Mouse (Mus musculus) Patski (cell line): Measurements from ENCODE around the gene Tmem178b. TPM values are rescaled to one million over a fixed set of nuclear protein-coding genes. Genes with fewer than 3 reads are reported as not detected.

Experiments
- ATAC-seq: fragments of 100-300 bp; one replicate; pipeline ENCODE4 v1.8.0; 2021
- CTCF ChIA-PET: fragments of 350-600 bp; sonication (Branson Sonifier 250); formaldehyde crosslinking; loops from one replicate; lab custom pipeline; 2022; ENCODE audit warnings: inconsistent platforms; lab: Charles Lee
- POLR2A ChIA-PET: fragments of 350-600 bp; sonication (Branson Sonifier 250); formaldehyde crosslinking; loops from one replicate; lab custom pipeline; 2022; ENCODE audit warnings: antibody characterized with exemption, inconsistent platforms; lab: Charles Lee
- DNase-seq: peaks from one replicate; pipeline ENCODE4 v3.0.0-alpha.2; 2011; ENCODE audit warnings: low read depth, low spot score
- H3K27me3 ChIP-seq: fragments of 371-371 bp; one replicate; pipeline ENCODE4 v1.5.1; 2021
- CTCF ChIP-seq: fragments of 100-300 bp; IDR thresholded peaks from one replicate; pipeline ENCODE4 v1.5.1; 2021
- in situ Hi-C: fragments of 300-500 bp; cut with MboI; formaldehyde crosslinking; loops from 3 replicates; pipeline ENCODE4 v1.11.1; 2018; ENCODE audit warnings: low pct_unique_long_range_greater_than_20kb, mixed read lengths
- polyA plus RNA-seq: library from polyadenylated mRNA; unstranded; gene quantifications from one replicate; pipeline ENCODE4 v1.2.3, GENCODE M21; 2021

Tmem178b gene
- polyA plus RNA-seq, 1 experiment from 2014 or later: not detected

DNA sequence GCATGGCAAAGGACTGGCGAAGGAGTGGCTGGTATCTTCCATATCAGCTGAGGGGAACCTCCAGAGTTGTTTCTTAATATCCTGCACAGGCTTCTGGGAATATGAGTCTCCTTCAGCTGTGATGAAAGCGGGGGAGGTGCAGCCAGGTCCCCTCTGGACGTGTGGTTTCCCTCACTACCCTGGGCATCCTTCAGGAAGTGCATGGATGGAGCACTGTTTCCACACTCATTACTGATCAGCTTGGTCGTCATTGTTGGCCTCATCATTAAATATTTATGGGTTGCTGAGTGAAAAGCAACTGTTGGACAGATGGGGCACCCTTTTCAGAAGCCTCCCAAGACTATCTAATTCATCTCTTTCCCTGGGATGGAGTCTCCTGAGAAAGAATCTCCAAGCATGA lies 146.3 kb downstream of the Tmem178b start:
- no peak for TF ChIP-seq CTCF
- CTCF ChIA-PET: no interaction called here

DNA sequence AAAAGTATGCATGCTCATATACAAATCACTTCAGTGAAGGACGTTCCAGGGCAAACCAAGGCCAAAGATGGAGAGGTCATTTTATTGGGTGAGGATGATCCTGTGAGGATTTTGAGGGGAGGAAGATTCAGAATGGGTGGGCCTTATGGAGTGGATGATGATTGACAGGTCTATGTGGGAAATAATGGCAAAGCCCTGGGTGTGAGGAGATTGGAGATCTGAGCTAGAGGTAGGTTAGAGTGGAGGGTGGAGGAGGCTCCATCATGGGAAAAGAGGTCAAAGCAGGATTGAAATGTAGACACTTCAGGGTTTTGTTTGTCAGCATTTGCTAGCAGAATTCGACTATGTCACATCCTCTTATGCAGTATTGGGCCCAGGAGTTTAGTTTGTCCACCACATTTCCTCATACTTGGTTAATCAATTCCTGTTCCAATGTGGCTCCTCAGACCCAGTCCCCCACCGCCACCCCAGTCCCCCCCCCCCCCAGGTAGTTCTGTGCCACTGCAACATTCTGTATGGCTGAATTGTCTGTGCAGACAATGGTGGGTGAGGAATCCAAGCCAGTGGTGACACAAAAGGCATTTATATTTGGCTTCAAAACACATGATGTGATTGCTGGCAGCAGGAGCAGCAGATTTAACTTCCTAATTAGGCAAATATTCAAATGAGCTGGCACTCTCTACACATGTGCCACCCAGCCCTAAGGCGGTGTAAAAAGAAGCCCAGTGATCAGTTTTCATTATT lies 150.7 kb downstream of the Tmem178b start:
- POLR2A ChIA-PET: no interaction called here
- CTCF ChIA-PET: no interaction called here
- no peak for TF ChIP-seq CTCF
- peaks cover 7% of the 10 kb centered on the region for H3K27me3 ChIP-seq
- ATAC-seq (no peak), DNase-seq (no peak)
- in situ Hi-C loops: no loop called here

More for the DNA sequence above, 146.3 kb downstream of the Tmem178b start:
- in situ Hi-C loops: no loop called here
- DNase-seq (no peak), ATAC-seq (no peak)
- POLR2A ChIA-PET: interaction anchor here (0.8 kb wide), 1 partner anchor 258 kb away, joined by 6 read pairs; no protein-coding TSS in a partner anchor
- H3K27me3 ChIP-seq: no peaks in the 10 kb centered on the region

GRCm38 (mm10) chr6:40024336-40024934 lies 151.4 kb downstream of the Tmem178b start:
- DNase-seq: no peak
- no peak for TF ChIP-seq CTCF
- in situ Hi-C loops: no loop called here
- ChIA-PET CTCF (no interaction called here), POLR2A (no interaction called here)
- peaks cover 7% of the 10 kb centered on the region for H3K27me3 ChIP-seq
- ATAC-seq: no peak

DNA sequence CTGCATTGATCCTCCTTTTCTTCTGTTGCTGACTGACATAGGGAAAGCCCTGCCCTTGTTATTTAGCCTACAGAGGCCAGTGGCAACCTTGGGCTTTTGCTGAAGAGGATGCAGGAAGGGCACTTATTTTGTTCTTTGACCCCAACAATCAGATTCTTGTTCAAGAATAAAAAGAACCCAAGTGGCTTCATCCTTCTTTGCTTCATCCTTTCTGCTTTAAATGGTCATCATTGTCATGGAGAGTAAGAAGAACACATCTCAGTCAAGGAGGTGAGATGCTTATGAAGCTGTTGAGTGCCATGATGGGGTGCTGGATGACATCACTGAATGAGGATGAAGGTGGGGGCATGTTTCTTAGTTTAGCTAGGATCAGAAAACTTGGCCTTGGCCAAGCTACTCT lies 159.8 kb downstream of the Tmem178b start:
- no peak for TF ChIP-seq CTCF
- no peak for ATAC-seq

GRCm38 (mm10) chr6:40033935-40034334 lies 160.9 kb downstream of the Tmem178b start:
- DNase-seq (no peak), ATAC-seq (no peak)
- POLR2A ChIA-PET: interaction anchor here (0.6 kb wide), 1 partner anchor 100 kb away, joined by 3 read pairs; no protein-coding TSS in a partner anchor
- no peak for TF ChIP-seq CTCF
- CTCF ChIA-PET: no interaction called here
- no peaks in the 10 kb centered on the region for H3K27me3 ChIP-seq
- in situ Hi-C loops: no loop called here

More for the DNA sequence above, 159.8 kb downstream of the Tmem178b start:
- H3K27me3 ChIP-seq: peaks cover 4% of the 10 kb centered on the region
- DNase-seq: no peak
- CTCF ChIA-PET: no interaction called here
- POLR2A ChIA-PET: no interaction called here
- in situ Hi-C loops: no loop called here

DNA sequence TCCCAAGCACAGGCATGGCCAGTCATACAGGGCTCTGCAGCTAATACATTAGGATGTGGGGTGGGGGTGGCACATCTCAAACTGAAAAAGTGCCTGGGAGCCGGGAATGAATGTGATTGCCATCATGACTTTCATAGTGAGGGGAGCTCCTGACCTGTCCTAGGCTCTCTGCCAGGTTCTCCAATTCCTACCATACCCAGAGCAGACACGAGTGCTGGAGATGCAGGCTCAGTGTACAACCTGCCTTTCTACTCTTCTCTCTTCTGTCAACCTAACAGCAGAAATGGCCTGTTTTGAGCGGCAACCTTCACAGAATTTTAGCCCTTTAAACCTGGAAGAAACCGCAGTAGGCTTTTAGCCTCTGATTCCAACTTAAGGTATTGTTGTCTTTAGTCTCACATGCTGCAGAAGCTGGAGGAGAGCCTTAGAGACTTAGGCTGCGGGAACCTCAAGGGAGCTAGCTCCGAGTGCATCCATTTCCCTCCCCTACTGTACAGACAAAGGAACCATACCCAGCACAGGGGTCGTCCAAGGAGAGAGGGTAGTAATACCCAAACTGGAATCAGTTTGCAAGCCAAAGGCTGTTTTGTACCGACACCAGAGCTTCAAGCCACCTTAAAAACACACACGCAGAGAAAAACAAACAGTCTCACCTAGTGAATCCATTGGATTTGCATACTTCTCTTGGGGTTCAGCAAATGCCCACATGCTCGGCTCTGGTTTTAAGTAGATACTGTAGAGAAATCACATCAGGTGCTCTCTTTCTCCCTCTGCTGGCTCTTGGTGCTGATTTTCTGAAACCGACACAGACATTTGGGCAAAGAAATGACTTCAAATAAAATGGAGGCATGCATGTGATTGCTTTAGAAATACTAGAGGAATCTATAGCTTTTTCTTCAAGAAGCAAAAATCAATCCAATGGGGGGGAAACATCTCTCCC lies 176.2 kb downstream of the Tmem178b start:
- ChIA-PET CTCF (no interaction called here), POLR2A (interaction anchor here (0.7 kb wide), 1 partner anchor 21 kb away, joined by 4 read pairs; no protein-coding TSS in a partner anchor)
- DNase-seq (no peak), ATAC-seq (no peak)
- TF ChIP-seq CTCF: no peak
- in situ Hi-C loops: no loop called here
- H3K27me3 ChIP-seq: peaks cover 14% of the 10 kb centered on the region

DNA sequence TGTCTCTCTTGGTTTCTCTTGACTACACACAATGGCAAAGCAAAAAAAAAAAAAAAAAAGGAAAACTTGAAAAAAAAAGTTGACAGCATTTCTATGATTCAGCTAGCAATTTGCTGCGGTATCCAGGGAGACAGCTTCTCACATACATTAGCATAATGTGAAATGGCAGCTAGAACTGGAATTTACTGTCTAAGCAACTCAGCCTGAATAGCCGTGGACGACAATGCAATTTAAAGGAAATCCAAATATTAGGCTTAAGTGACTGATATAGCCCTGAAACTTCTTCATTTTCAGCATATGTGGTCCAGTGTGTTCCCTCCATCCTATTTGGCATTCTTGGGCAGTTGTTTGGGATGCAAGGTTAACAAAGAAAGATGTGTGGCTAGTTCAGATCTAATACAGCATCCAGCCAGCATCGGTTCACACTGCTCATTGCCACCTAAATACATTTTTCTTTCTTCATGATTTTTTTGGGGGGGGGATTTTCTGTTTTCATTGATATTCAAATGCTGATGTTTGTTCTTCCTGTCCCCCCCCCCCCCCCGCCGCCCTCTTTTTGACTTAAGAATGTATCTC lies 176.9 kb downstream of the Tmem178b start:
- ChIA-PET POLR2A (interaction anchor here (0.7 kb wide), 1 partner anchor 20 kb away, joined by 4 read pairs; no protein-coding TSS in a partner anchor), CTCF (no interaction called here)
- in situ Hi-C loops: no loop called here
- TF ChIP-seq CTCF: no peak
- peaks cover 18% of the 10 kb centered on the region for H3K27me3 ChIP-seq
- DNase-seq (no peak), ATAC-seq (no peak)

- peaks cover 26% of the 10 kb centered on the region for H3K27me3 ChIP-seq
- in situ Hi-C loops: no loop called here
- TF ChIP-seq CTCF: no peak
- DNase-seq: no peak
- ChIA-PET CTCF (no interaction called here), POLR2A (no interaction called here)
- no peak for ATAC-seq
These were observed 178.6 kb downstream of the Tmem178b start for GRCm38 (mm10) chr6:40051698-40052097.

DNA sequence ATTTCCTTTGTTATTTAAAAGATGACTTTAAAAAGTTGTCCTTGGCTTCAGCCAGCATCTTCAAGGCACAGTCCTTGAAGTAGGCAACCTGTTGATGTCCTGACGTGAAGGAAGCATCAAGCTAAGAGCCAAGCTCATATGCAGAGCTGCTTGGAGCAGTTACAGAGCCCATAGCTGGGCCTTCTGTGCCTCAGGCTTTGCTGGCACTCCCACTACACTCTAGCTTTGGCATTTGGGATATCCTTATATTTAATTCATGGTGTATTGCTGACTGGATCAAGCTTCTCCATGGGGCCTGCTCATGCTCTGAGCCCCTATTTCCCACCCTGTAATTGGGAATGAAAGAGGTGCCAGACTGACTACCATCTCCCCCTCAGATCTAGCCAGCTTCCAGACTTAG lies 179.5 kb downstream of the Tmem178b start:
- H3K27me3 ChIP-seq: peaks cover 30% of the 10 kb centered on the region
- no peak for ATAC-seq
- in situ Hi-C loops: no loop called here
- ChIA-PET CTCF (no interaction called here), POLR2A (no interaction called here)
- TF ChIP-seq CTCF: no peak
- DNase-seq: no peak

DNA sequence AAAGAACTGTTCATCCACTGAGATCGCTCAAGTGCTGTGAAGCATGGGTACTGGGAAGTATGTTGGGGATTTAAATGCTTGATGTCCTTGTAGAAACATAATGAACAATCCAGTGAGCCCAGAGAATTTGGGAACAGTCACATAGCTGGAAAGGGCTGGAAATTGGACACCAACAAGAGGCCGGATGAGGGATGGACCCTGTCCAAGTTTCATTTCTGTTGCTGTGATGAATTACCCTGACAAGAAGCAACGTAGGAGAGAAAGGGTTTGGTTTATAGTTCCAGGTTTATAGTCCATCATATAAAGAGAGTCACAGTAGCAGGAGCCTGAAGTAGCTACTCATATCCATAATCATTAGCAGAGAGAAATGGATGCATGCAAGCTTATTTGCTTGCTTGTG lies 186.4 kb downstream of the Tmem178b start:
- in situ Hi-C loops: no loop called here

More for the DNA sequence above, 186.4 kb downstream of the Tmem178b start:
- peaks cover 15% of the 10 kb centered on the region for H3K27me3 ChIP-seq
- no peak for TF ChIP-seq CTCF
- ATAC-seq (no peak), DNase-seq (no peak)
- ChIA-PET POLR2A (no interaction called here), CTCF (interaction anchor here (0.8 kb wide), 1 partner anchor 15 kb away, joined by 3 read pairs; no protein-coding TSS in a partner anchor)
